Mouse (Mus musculus) limb, embryonic 14.5 days (tissue): ENCODE results near the gene Slc43a2. TPM values are rescaled to one million over a fixed set of nuclear protein-coding genes. Genes with fewer than 3 reads are reported as not detected.

Experiments
- ATAC-seq: fragments of 200-750 bp; cut with Nextera tagmentation; 2 replicates; pipeline ENCODE4 v1.8.0; 2017; ENCODE audit warnings: low read depth, moderate number of reproducible peaks, moderate TSS enrichment; ENCODE audit not compliant: low FRiP score
- DNase-seq: peaks from one replicate; pipeline ENCODE4 v3.0.0-alpha.2; 2015; ENCODE audit warnings: low spot score
- H3K27ac ChIP-seq: fragments of 300-500 bp; sonication (generic); replicated peaks from 2 replicates; pipeline ENCODE4 v1.5.1; 2014; ENCODE audit warnings: low read depth, mild to moderate bottlenecking, low read length, moderate library complexity, mixed read lengths
- H3K27me3 ChIP-seq: fragments of 300-500 bp; sonication (generic); 2 replicates; pipeline ENCODE4 v1.6.1; 2014; ENCODE audit warnings: low read length, mixed read lengths; ENCODE audit not compliant: control insufficient read depth, insufficient read depth
- H3K36me3 ChIP-seq: fragments of 300-500 bp; sonication (generic); 2 replicates; pipeline ENCODE4 v1.6.1; 2014; ENCODE audit warnings: mild to moderate bottlenecking, low read length, moderate library complexity, mixed read lengths; ENCODE audit not compliant: control insufficient read depth, insufficient read depth
- H3K4me1 ChIP-seq: fragments of 300-500 bp; sonication (generic); 2 replicates; pipeline ENCODE4 v1.6.1; 2014; ENCODE audit warnings: antibody characterized with exemption, low read length, mixed read lengths; ENCODE audit not compliant: control insufficient read depth, insufficient read depth
- H3K4me2 ChIP-seq: fragments of 300-500 bp; sonication (generic); replicated peaks from 2 replicates; pipeline ENCODE4 v1.6.1; 2014; ENCODE audit warnings: low read depth, mild to moderate bottlenecking, low read length, moderate library complexity; ENCODE audit not compliant: severe bottlenecking
- H3K4me3 ChIP-seq: fragments of 300-500 bp; sonication (generic); replicated peaks from 2 replicates; pipeline ENCODE4 v1.5.1; 2014; ENCODE audit warnings: low read length
- H3K9ac ChIP-seq: fragments of 300-500 bp; sonication (generic); 2 replicates; pipeline ENCODE4 v1.6.1; 2014; ENCODE audit warnings: mild to moderate bottlenecking, low read depth, low read length, moderate library complexity; ENCODE audit not compliant: severe bottlenecking
- H3K9me3 ChIP-seq: fragments of 300-500 bp; sonication (generic); 2 replicates; pipeline ENCODE4 v1.6.1; 2016; ENCODE audit warnings: low read length; ENCODE audit not compliant: control insufficient read depth
- POLR2A ChIP-seq: fragments of 200-500 bp; IDR thresholded peaks from 2 replicates; pipeline ENCODE4 v1.8.0; 2012; ENCODE audit warnings: inconsistent platforms, mild to moderate bottlenecking, moderate library complexity, borderline replicate concordance; ENCODE audit not compliant: insufficient read depth, insufficient read length; ENCODE audit errors: extremely low read depth
- WGBS: fragments of 180-500 bp; shearing (Covaris S2); extraction: QIAGEN DNeasy Blood & Tissue Kit; methylation state at CpG from one replicate; pipeline ENCODE4 v1.1.7; 2014; 5-methylcytosine and 5-hydroxymethylcytosine counted together
- microRNA-seq: library from miRNA; unstranded; fragments of <30 nt; microRNA quantifications from one replicate; pipeline ENCODE4, GENCODE M21; 2016
- polyA plus RNA-seq, 2 experiments: library from polyadenylated mRNA; depleted of rRNA in 1 of 2; stranded (reverse) in 1 of 2; unstranded in 1 of 2; fragments of >200 nt; fragmentation: Nextera tagmentation in 1 of 2; extraction: Ambion mirVana in 1 of 2; gene quantifications; 2 replicates each; pipeline versions ENCODE4 v1.2.1 to v1.2.3; 2012 to 2014

Gene Slc43a2
- polyA plus RNA-seq, 2 experiments = 3.5 to 5.8 TPM

DNA sequence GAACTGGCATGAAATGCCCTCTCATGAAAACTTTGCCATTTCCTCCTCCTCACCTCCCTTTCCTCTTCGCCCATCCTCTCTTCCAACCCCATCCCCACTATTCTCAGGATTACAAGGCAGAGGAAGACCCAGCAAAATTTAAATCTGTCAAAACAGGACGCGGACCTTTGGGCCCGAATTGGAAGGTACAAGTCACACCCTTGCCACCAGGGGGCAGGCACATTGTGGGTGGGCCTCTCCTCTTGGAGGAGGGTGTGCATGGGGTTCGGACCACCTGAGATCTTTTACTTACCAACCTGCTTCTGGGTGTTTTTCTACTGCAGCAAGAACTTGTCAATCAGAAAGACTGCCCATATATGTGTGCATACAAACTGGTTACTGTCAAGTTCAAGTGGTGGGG is 87.6 kb downstream of the Slc43a2 start:
- ATAC-seq = no peak
- H3K27ac ChIP-seq = no peak overlapping the region
- no peaks in the 10 kb centered on the region for H3K27me3 ChIP-seq
- no peaks in the 10 kb centered on the region for H3K9me3 ChIP-seq
- H3K4me3 ChIP-seq = no peak overlapping the region
- no peak overlapping the region for H3K9ac ChIP-seq
- H3K4me1 ChIP-seq = no peaks in the 10 kb centered on the region
- peaks cover 64% of the 10 kb centered on the region for H3K36me3 ChIP-seq
- 84% methylated on average over 5 of the region's 5 CpGs for WGBS
- TF ChIP-seq POLR2A = no peak
- H3K4me2 ChIP-seq = no peak overlapping the region
- DNase-seq = no peak

DNA sequence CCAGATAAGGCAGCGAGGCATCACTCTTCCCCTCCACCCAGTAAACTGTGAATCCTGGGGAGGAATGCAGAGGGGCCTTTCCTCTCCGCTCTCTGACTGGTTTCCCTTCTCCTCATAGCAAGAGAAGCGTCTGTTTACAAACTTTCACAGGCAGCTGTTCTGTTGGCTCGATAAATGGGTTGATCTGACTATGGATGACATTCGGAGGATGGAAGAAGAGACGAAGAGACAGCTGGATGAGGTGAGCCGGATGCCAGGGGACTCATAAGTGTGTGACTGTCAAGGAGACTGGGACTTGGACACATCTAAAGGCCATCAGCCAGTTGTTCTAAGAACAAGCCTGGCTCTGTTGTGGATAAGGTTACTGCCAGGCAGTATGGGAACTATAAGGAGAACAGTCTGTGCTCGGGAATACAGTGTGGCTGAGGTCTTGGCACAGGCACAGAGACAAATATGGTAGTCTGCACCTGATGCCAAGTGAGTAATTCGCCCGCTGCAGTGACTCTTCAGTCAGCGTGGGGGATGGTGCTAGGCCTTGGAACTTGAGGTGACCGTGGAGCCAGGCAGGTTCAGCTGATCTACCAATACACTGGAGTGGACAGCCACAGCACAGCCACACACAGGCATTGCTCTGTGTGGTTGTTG is 88.8 kb downstream of the Slc43a2 start:
- DNase-seq (no peak), ATAC-seq (no peak)
- no peaks in the 10 kb centered on the region for H3K9me3 ChIP-seq
- no peak overlapping the region for H3K9ac ChIP-seq
- TF ChIP-seq POLR2A = no peak
- WGBS = 90% methylated on average over 12 of the region's 12 CpGs
- no peaks in the 10 kb centered on the region for H3K4me1 ChIP-seq
- H3K4me3 ChIP-seq = no peak overlapping the region
- H3K27ac ChIP-seq = no peak overlapping the region
- peaks cover 68% of the 10 kb centered on the region for H3K36me3 ChIP-seq
- no peaks in the 10 kb centered on the region for H3K27me3 ChIP-seq
- H3K4me2 ChIP-seq = no peak overlapping the region

DNA sequence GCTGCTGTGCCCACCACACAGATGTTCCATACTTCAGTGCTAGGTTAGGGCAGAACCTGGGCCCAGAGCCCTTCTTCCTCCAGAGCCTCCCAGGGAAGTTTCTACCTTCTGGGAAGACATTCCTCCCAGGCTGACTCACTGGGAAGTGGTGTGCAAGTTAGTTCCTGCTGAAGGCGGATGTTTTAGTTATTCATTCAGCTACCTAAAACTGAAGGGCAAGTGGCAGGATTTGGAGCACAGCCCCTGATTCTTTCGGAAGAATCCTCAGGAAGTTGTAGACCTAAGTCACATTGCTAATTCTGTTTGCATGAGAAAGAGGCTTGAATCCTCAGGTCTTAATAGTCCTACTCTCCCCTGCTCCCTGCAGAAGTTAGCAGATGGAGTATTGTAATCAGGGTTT is 89.9 kb downstream of the Slc43a2 start:
- H3K9me3 ChIP-seq = no peaks in the 10 kb centered on the region
- no peak overlapping the region for H3K4me3 ChIP-seq
- DNase-seq (no peak), ATAC-seq (no peak)
- no peaks in the 10 kb centered on the region for H3K4me1 ChIP-seq
- WGBS = 87% methylated on average over 2 of the region's 2 CpGs
- no peak overlapping the region for H3K4me2 ChIP-seq
- TF ChIP-seq POLR2A = no peak
- H3K27ac ChIP-seq = no peak overlapping the region
- H3K9ac ChIP-seq = no peak overlapping the region
- peaks cover 76% of the 10 kb centered on the region for H3K36me3 ChIP-seq
- no peaks in the 10 kb centered on the region for H3K27me3 ChIP-seq

DNA sequence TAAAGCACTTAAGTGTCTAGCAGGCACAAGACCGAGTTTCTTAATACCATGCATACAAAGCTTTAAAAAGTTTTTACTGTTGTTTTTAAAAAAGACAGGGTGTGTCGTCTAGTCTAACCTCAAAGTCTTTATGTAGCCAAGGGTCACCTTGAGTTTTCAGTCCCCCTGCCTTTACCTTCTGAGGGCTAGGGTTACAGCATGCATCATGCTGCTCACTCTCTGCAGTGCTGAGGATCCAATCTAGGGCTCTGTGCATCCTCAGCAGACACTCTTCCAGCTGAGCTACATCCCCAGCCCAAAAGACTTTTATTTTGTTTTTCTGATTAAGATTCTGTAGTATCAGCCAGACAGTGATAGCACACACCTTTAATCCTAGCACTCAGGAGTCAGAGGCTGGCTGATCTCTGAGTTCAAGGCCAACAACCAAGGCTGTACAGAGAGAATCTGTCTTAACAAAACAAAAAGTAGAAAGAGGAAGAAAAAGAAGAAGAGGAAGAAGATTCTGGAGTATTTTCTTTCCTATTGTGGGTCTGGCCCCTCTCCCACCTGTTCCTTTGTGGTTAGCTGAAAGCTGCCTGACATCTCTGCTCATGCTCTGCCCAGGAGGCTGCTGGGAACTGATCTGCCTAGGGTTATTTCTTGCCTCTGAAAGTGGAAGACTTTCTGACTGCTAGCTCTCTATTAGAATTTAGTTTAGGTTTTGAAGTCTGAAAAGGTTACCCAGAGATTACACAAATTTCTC is 91.3 kb downstream of the Slc43a2 start:
- DNase-seq (no peak), ATAC-seq (no peak)
- WGBS = 94% methylated on average over 2 of the region's 2 CpGs
- no peaks in the 10 kb centered on the region for H3K9me3 ChIP-seq
- H3K4me3 ChIP-seq = no peak overlapping the region
- no peak overlapping the region for H3K4me2 ChIP-seq
- no peaks in the 10 kb centered on the region for H3K27me3 ChIP-seq
- H3K9ac ChIP-seq = no peak overlapping the region
- no peaks in the 10 kb centered on the region for H3K4me1 ChIP-seq
- TF ChIP-seq POLR2A = no peak
- H3K27ac ChIP-seq = no peak overlapping the region
- peaks cover 83% of the 10 kb centered on the region for H3K36me3 ChIP-seq

DNA sequence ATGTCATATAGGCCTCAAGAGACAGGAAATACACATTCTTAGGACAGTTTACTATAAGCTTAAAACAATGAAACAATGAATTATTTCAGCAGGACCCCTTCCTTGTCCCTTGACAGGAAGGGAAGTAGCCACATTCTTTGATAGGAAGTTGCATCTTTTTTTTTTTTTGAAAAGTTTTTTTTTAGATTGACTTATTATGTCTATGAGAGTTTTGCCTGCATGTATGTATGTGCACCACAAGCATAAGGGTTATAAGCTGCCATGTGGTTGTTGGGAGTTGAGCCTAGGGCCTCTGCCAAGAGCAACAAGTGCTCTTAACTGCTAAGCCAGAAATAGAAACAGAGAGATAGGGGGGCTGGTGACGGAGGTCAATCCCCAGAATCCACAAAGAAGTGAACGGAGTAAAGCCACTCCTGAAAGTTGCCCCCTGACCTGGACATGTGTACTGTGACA is 92.6 kb downstream of the Slc43a2 start:
- ATAC-seq (no peak), DNase-seq (no peak)
- no peaks in the 10 kb centered on the region for H3K4me1 ChIP-seq
- H3K4me3 ChIP-seq = no peak overlapping the region
- 70% methylated on average over 2 of the region's 2 CpGs for WGBS
- H3K36me3 ChIP-seq = peaks cover 81% of the 10 kb centered on the region
- no peak overlapping the region for H3K4me2 ChIP-seq
- no peak for TF ChIP-seq POLR2A
- no peak overlapping the region for H3K9ac ChIP-seq
- no peak overlapping the region for H3K27ac ChIP-seq
- no peaks in the 10 kb centered on the region for H3K27me3 ChIP-seq
- no peaks in the 10 kb centered on the region for H3K9me3 ChIP-seq

DNA sequence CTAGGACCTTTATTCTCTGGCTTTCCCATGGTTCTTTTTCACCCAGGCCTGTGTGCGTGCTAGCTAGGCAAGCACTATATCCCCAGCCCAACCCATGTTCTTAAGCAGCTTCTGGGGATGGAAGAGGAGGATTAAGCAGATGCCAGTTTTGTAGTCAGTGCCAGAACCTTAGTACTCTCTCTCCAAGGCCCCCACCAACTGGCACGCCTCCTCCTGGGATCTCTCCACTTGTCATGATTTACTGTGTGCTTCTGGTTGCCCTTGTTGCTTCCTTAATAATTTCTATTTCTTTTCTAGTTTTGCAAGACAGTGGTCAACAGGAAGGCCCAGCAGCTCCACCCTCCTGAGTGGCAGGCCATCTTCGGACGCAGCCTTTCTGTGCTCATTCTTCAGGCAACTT is 94.3 kb downstream of the Slc43a2 start:
- 91% methylated on average over 4 of the region's 4 CpGs for WGBS
- ATAC-seq (no peak), DNase-seq (no peak)
- peaks cover 65% of the 10 kb centered on the region for H3K36me3 ChIP-seq
- 0 out of 2 replicates have a peak, but pooled peaks cover 5% of the 10 kb centered on the region for H3K4me1 ChIP-seq
- no peak for TF ChIP-seq POLR2A
- H3K27me3 ChIP-seq = no peaks in the 10 kb centered on the region
- no peak overlapping the region for H3K4me2 ChIP-seq
- H3K9ac ChIP-seq = no peak overlapping the region
- no peaks in the 10 kb centered on the region for H3K9me3 ChIP-seq
- H3K27ac ChIP-seq = no peak overlapping the region
- no peak overlapping the region for H3K4me3 ChIP-seq

Small RNA genes lying within 50 kb of the gene (microRNA-seq; reads per million reads assigned to microRNA genes)
- gene Mir3971 = not detected

Other genes with a start within 250 kb of the Slc43a2 start
- gene Rpa1, start 183.4 kb upstream of the Slc43a2 start, polyA plus RNA-seq (2012; rRNA removed) = 79.9 and 80.3 TPM in 2 replicates
- 92.7 and 96.3 TPM in 2 replicates for gene Rpa1, start 183.4 kb upstream of the Slc43a2 start, polyA plus RNA-seq (2014; fragmentation: Nextera tagmentation; extraction: Ambion mirVana)
- gene Smyd4, start 183.3 kb upstream of the Slc43a2 start, polyA plus RNA-seq (2012; rRNA removed) = 7.2 and 7.9 TPM in 2 replicates
- gene Smyd4, start 183.3 kb upstream of the Slc43a2 start, polyA plus RNA-seq (2014; fragmentation: Nextera tagmentation; extraction: Ambion mirVana) = 11.6 and 12.9 TPM in 2 replicates
- 160 and 176 TPM in 2 replicates for gene Serpinf1, start 109.0 kb upstream of the Slc43a2 start, polyA plus RNA-seq (2012; rRNA removed)
- gene Serpinf1, start 109.0 kb upstream of the Slc43a2 start, polyA plus RNA-seq (2014; fragmentation: Nextera tagmentation; extraction: Ambion mirVana) = 267 and 276 TPM in 2 replicates
- gene Serpinf2, start 92.1 kb upstream of the Slc43a2 start, polyA plus RNA-seq (2012; rRNA removed) = 0.53 and 0.59 TPM in 2 replicates
- gene Serpinf2, start 92.1 kb upstream of the Slc43a2 start, polyA plus RNA-seq (2014; fragmentation: Nextera tagmentation; extraction: Ambion mirVana) = not detected in 2 replicates
- 9.0 and 10.4 TPM in 2 replicates for gene Wdr81, start 77.0 kb upstream of the Slc43a2 start, polyA plus RNA-seq (2012; rRNA removed)
- 6.6 and 6.8 TPM in 2 replicates for gene Wdr81, start 77.0 kb upstream of the Slc43a2 start, polyA plus RNA-seq (2014; fragmentation: Nextera tagmentation; extraction: Ambion mirVana)
- gene Tlcd2, start 70.0 kb upstream of the Slc43a2 start, polyA plus RNA-seq (2012; rRNA removed) = 15.0 and 15.5 TPM in 2 replicates
- gene Tlcd2, start 70.0 kb upstream of the Slc43a2 start, polyA plus RNA-seq (2014; fragmentation: Nextera tagmentation; extraction: Ambion mirVana) = 19.5 and 25.2 TPM in 2 replicates
- 123 and 136 TPM in 2 replicates for gene Prpf8, start 44.9 kb upstream of the Slc43a2 start, polyA plus RNA-seq (2012; rRNA removed)
- gene Prpf8, start 44.9 kb upstream of the Slc43a2 start, polyA plus RNA-seq (2014; fragmentation: Nextera tagmentation; extraction: Ambion mirVana) = 85.9 and 92.5 TPM in 2 replicates
- 0.98 and 0.99 TPM in 2 replicates for gene Rilp, start 21.6 kb upstream of the Slc43a2 start, polyA plus RNA-seq (2012; rRNA removed)
- 0.36 and 0.58 TPM in 2 replicates for gene Rilp, start 21.6 kb upstream of the Slc43a2 start, polyA plus RNA-seq (2014; fragmentation: Nextera tagmentation; extraction: Ambion mirVana)
- gene Scarf1, start 18.2 kb upstream of the Slc43a2 start, polyA plus RNA-seq (2012; rRNA removed) = 8.5 and 11.2 TPM in 2 replicates
- 5.4 and 6.0 TPM in 2 replicates for gene Scarf1, start 18.2 kb upstream of the Slc43a2 start, polyA plus RNA-seq (2014; fragmentation: Nextera tagmentation; extraction: Ambion mirVana)
- 75.7 and 80.3 TPM in 2 replicates for gene Pitpna, start 56.4 kb downstream of the Slc43a2 start, polyA plus RNA-seq (2012; rRNA removed)
- gene Pitpna, start 56.4 kb downstream of the Slc43a2 start, polyA plus RNA-seq (2014; fragmentation: Nextera tagmentation; extraction: Ambion mirVana) = 78.6 and 80.4 TPM in 2 replicates
- gene Inpp5k, start 99.3 kb downstream of the Slc43a2 start, polyA plus RNA-seq (2012; rRNA removed) = 32.0 and 35.2 TPM in 2 replicates
- gene Inpp5k, start 99.3 kb downstream of the Slc43a2 start, polyA plus RNA-seq (2014; fragmentation: Nextera tagmentation; extraction: Ambion mirVana) = 24.6 and 30.4 TPM in 2 replicates
- gene Myo1c, start 118.8 kb downstream of the Slc43a2 start, polyA plus RNA-seq (2012; rRNA removed) = 53.4 and 54.2 TPM in 2 replicates
- gene Myo1c, start 118.8 kb downstream of the Slc43a2 start, polyA plus RNA-seq (2014; fragmentation: Nextera tagmentation; extraction: Ambion mirVana) = 44.2 and 44.3 TPM in 2 replicates
- gene Crk, start 147.6 kb downstream of the Slc43a2 start, polyA plus RNA-seq (2012; rRNA removed) = 78.2 and 84.3 TPM in 2 replicates
- 103 and 110 TPM in 2 replicates for gene Crk, start 147.6 kb downstream of the Slc43a2 start, polyA plus RNA-seq (2014; fragmentation: Nextera tagmentation; extraction: Ambion mirVana)
- gene Ywhae, start 201.2 kb downstream of the Slc43a2 start, polyA plus RNA-seq (2012; rRNA removed) = 561 and 629 TPM in 2 replicates
- 772 and 815 TPM in 2 replicates for gene Ywhae, start 201.2 kb downstream of the Slc43a2 start, polyA plus RNA-seq (2014; fragmentation: Nextera tagmentation; extraction: Ambion mirVana)